Mouse (Mus musculus) thymus, postnatal 14 days (tissue): ENCODE results near the gene Olfr1308.

Experiments
- DNase-seq: peaks from one replicate; pipeline ENCODE4 v3.0.0; 2021

Gene Olfr1308

GRCm38 (mm10) chr2:111964844-111965243 is at the start of gene Olfr1308:
TSS of gene Olfr1308 (minus strand) at chr2:111964944.
- no peak for DNase-seq

GRCm38 (mm10) chr2:112012608-112013007 is 47.9 kb upstream of the Olfr1308 start, which contains the start of gene Olfr1310:
TSS of gene Olfr1310 (minus strand) at chr2:112012708.
- no peak for DNase-seq

DNA sequence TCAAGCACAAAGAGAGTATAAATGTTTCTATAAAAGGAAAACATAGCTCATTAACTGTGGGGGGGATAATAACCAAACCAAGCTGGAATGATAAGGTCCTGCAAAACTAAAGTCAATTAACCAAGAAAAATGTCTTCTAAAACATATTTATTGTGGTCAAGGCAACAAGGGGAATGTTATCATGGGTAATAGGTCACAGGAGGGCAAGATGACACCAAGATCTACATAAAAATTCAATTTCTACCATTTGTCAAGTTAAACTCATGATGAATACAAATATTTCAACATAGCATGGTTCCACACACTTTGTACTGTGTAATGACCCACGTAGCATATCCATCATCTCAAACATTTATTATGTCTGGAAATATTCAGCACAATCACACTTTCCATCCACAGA is 25.4 kb upstream of the Olfr1308 start, which contains the start of gene Olfr1309:
TSS of gene Olfr1309 (minus strand) at position 101 of the 400 bp plus-strand sequence.
- no peak for DNase-seq

- DNase-seq = no peak
These were observed 15.4 kb downstream of the Olfr1308 start, which contains the start of gene Olfr1307 for GRCm38 (mm10) chr2:111949340-111949739. TSS of gene Olfr1307 (minus strand) at chr2:111949440.

DNA sequence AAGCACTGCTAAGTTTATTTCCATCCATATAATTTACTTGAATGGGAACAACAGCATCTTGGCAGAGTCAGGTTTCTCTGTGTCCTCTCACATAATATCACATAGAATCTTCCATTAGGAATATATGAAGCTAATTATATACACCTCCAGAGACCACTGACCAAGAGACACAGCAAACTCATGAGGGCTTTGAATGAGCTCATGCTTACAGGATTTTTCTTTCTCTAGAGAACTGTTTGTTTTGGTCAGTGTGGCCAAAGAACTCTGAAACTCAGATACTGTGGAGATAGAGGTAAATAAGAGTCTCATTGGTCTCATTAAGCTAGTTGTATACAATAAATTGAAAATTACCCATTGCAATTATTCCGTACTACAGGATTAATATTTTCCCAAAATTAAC is 48.6 kb downstream of the Olfr1308 start, which contains the start of gene Olfr1306:
TSS of gene Olfr1306 (minus strand) at position 101 of the 400 bp plus-strand sequence.
- no peak for DNase-seq
